Mouse (Mus musculus) natural killer cell, adult 2 months (primary cell): ENCODE measurements around the gene Cdt1.

ENCODE experiments used
- DNase-seq, 2 experiments: peaks; one replicate each; pipeline ENCODE4 v3.0.0; 2022; ENCODE audit warnings: low spot score in 2 of 2

Gene Cdt1

DNA sequence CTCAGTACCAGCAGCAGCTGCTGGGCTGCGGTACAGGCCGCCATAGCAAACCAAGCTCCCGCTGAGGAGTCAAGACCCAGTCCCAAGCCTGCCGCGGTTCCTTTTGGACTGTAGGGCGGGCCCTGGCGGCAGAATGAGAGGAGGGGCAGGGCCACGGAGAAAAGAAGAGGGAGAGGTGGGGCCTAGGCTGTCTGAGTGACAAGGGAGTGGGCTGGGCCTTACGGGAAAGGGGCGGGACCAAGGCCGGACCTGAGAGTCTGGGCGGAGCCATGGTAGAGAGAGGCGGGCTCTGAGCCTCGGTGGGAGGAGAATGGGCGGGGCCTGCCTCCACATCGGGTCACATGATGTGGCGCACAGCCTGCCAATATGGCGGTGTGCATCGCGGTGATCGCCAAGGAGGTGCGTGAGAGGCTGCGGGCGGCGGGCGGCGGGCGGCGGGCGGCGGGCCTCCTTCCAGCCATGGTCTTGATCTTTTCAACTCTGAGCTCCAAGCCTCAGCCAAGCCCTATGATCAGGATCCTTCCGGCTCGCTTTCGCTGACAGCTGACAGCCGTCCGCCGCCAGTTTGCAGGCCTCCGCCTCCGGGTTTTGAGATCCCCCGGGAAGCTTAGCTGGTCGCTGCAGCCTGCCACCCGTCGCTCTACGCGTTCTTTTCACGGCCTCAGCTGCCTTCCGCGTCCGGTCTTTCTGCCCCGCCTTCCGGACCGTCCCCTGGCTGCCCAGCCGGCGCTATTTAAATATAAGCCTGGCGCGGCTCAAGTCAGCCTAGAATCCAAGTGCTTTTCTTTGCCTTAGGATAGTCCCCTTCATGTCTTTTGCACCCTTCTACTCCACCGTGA is 43.7 kb downstream of the Cdt1 start, which contains the start of the genes Galns and Trappc2l:
Gene Galns (minus strand): TSS at position 169 of the 839 bp plus-strand sequence.
Gene Trappc2l (plus strand): TSS at position 346 of the 839 bp plus-strand sequence.
- DNase-seq, result peak; percentile 94 to 96

DNA sequence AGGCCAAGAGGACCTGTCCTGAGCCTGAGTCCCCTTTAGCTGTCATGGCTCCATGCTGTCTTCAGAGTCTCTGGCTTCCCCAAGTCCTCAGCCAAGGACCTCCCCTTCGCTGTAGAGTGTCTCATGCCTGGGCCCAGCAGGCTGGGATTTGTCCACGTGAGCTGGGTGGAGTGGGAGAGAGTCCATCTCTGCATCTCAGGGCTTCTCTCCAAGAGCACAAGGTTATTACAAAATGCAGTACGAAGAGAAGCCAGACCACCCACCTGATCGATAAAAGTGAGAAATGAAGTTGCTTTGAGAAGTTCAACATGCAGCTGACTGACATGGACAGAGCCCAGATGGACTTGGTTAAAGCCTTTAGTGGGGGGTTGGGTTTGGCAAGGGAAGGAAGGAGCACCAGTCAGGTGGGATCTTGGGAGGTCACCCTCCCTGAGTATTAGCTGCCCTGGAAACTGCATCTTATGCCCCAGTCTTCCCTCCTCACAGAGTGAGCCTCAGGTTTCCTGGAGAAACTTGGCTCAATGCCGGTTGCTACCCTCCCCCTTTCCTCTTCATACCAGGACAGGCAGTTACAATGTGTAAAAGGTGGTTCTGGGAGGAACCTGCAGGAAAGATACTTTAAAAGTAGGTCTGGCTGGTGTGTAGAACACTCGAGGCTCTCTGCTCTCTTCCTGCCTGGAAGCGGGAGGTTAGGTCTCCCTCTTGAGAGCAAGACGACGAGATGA is 48.5 kb downstream of the Cdt1 start:
- no peak for DNase-seq

DNA sequence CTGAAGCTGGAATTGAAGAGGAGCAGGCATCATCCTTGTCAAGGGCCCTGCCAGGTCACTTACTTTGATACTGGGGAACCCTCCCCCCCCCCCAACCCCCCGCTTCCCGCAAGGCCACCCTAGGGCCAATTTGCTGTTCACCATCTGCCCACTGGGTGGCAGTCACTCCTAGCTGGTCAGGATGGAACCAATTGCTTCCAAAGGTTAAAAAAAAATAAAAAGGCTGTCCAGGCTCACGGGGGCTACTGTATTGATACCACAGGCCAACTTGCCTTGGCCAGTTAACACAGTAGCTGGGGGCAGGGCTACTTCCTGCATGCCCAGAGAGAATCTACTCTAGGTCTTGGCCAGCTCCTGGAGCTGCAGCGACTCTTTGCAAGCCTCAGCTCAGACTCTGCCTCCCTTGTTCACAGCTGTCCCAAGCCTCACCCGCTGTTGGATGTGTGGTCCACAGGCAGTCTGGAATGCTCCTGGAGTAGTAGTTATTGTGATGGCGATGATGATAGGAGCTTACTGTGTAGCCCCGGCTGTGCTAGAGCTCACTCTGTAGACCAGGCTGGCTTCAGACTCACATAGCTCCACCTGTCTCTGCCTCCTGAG is 50.2 kb downstream of the Cdt1 start:
- peak; percentile 73 to 83 for DNase-seq

DNA sequence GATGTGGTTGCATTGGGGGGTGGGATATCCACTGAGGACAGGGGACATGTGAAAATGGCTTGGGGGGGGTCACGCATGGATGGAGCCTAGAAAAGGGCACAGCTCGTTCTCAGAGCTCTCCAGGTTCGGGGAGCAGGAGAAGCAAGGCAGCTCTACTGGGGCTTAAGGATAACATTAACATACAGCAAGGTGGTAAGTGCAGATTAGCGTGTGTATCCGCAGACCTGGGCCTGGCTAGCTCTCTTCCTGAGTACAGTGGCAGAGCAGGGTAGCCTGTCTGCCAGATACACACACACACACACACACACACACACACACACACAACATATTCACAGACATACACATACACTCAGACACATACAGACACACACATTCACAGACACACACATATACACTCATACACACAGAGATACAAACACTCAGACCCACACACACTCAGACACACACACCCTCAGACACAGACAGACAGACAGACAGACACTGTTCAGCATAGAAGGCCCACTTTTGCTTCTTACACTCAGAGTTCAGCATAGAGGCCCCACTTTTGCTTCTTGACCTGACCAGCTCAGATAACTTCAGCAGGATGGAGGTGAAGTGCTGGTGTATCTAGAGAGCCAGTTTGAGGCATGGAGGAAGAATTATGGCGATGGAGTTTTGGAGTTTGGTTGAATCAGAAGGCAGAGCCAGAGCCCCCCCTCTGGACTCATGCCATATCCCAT is 51.0 kb downstream of the Cdt1 start:
- DNase-seq, result no peak

DNA sequence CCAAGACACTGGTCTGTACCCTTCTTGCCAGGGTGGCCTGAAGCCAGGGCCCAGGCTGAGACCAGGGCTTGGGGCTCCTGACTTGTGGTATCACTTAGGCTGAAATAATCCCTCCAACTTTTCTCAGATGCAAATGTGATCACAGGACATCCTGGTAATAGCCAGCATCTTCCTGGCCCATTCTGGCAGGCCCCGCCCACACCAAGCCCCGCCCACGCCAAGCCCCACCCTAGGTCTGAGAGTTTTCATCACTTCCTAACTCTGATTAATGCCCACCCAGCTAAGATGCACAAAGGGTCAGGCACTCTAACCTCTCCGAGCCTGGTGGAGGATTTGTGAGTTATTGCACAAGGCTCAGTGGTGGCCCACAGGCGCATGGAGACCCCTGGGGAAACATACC is 52.6 kb downstream of the Cdt1 start:
- DNase-seq, result no peak

DNA sequence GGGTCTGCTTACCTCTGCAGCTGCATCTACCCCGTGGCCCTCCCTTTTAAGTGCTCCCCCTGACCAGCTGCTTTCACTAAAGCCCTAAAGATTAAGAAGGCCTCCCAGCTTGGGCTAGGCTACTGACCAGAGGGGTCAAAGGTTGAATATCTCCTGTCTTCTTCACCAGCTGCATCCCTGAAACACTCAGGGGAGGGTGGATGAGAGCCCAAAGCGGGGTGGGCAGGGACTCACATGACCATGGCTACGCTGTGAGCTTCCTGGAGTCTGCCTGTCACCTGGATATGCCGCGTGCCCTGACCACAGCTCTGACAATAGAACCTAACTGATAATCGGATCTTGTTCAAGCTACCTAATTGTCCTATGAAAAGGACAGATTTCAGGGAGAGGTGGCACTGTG is 54.9 kb downstream of the Cdt1 start, which contains the start of gene Pabpn1l:
Gene Pabpn1l (minus strand): TSS at position 13 of the 400 bp plus-strand sequence.
- no peak for DNase-seq
